Mouse (Mus musculus) layer of hippocampus, postnatal 10 days (tissue): Measurements from ENCODE around the gene Armh2. TPM values are rescaled to one million over a fixed set of nuclear protein-coding genes. Genes with fewer than 3 reads are reported as not detected.

ENCODE experiments used
- total RNA-seq, 2 experiments: library from RNA; stranded (reverse); gene quantifications; 2 replicates each; pipeline ENCODE4 v1.2.3; 2021

Gene Armh2
- total RNA-seq, 2 experiments from 2014 or later = not detected

Other genes with a start within 250 kb of the Armh2 start
- gene Ripor2, start 159.0 kb upstream of the Armh2 start, total RNA-seq = 10 to 100 TPM; 70.4 to 73.3 TPM
- gene Gmnn, start 20.7 kb downstream of the Armh2 start, total RNA-seq = 1 to 10 TPM; 2.4 to 2.5 TPM
- 100 to 1,000 TPM; 212 to 224 TPM for gene BC005537, start 60.4 kb downstream of the Armh2 start, total RNA-seq
- gene Acot13, start 90.3 kb downstream of the Armh2 start, total RNA-seq = 10 to 100 TPM; 58.7 to 66.6 TPM
- 10 to 100 TPM; 25.1 to 26.2 TPM for gene Tdp2, start 90.4 kb downstream of the Armh2 start, total RNA-seq
- 10 to 100 TPM; 28.2 to 31.4 TPM for gene D130043K22Rik, start 103.9 kb downstream of the Armh2 start, total RNA-seq
- gene Aldh5a1, start 196.4 kb downstream of the Armh2 start, total RNA-seq = 10 to 100 TPM; 66.6 to 68.9 TPM
- 1 to 10 TPM; 7.1 to 8.9 TPM for gene Gpld1, start 201.9 kb downstream of the Armh2 start, total RNA-seq